Mouse (Mus musculus): ENCODE results near the gene Olfr1008.
"Not testable (repeated sequence)": the region's sequence is repeated elsewhere in the genome, so short reads cannot be mapped to it uniquely, and the experiment has no call there.

Olfr1008 gene

GRCm38 (mm10) chr2:85689131-85689530, at the start of gene Olfr1008:
TSS of gene Olfr1008 (plus strand) at chr2:85689431.
- DNase-seq (ENCODE audit: low spot score in 2 of 2) = no peak

DNA sequence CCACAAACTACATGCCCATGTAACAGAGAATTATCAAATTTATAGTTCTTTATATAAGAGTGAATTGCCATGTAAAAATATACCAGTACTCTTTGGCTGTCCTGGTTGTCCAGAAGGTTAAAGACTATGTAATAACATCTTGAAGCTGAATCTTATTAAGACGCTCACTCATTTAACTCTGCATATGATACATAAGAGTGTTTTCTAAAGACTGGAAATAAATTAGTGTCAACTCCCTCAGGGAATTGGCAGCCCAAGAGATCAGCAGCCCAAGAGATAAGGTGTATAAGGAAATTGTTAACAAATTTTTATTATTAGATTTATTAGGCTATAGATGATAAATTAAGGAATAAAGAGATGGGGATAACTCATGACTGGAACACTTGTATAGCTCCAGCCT, 38.6 kb upstream of the Olfr1008 start, which contains the start of gene Olfr1002:
Gene Olfr1002 (minus strand): TSS at position 101 of the 400 bp plus-strand sequence.
- no peak for DNase-seq (ENCODE audit: low spot score in 2 of 2)

DNA sequence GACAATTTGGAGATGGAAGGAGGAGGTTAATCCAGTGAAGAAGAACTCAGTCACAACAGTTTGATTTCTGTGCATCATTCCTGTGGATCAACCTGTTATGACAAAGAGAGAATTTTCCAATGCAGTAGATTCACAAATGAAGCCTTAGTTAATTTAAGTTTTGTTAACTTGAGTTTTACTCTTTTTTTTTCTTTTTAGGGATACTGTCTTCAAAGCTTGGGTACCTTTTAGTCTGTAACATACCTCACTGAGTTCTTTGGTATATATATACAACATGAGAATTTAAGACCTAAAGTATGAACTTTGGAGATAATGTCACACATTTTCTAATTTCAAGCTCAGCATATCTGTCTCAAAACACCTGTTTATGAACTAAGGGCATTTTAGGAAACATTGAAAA, 24.9 kb upstream of the Olfr1008 start, which contains the start of gene Olfr154:
Gene Olfr154 (minus strand): TSS at position 101 of the 400 bp plus-strand sequence.
- DNase-seq (ENCODE audit: low spot score in 2 of 2) = not testable (repeated sequence)

- DNase-seq (ENCODE audit: low spot score in 2 of 2) = no peak
These were observed 10.6 kb upstream of the Olfr1008 start, which contains the start of gene Olfr1006 for GRCm38 (mm10) chr2:85678667-85679066. TSS of gene Olfr1006 (minus strand) at chr2:85678767.

- not testable (repeated sequence) for DNase-seq (ENCODE audit: low spot score in 2 of 2)
These were observed 21.4 kb downstream of the Olfr1008 start for GRCm38 (mm10) chr2:85710680-85711079.

DNA sequence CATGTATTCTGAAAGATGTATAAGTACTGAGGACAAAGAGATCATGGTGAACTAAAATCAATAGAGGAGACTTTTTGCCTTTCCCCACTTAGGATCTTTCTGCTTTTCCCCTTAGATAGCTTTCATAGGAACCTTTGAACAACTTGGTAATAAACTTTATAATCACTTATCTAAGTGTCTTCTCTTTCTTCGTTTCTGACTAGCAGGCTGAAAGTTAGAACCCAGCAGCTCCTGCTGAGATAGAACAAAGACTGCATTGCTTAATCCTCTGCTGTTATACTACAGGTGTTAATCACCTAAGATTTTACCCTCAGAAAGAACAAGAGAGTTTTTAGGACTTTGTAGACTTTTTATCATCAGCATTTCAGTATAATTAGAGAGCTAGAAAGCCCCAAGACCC, 21.9 kb downstream of the Olfr1008 start:
- no peak for DNase-seq (ENCODE audit: low spot score in 2 of 2)

DNA sequence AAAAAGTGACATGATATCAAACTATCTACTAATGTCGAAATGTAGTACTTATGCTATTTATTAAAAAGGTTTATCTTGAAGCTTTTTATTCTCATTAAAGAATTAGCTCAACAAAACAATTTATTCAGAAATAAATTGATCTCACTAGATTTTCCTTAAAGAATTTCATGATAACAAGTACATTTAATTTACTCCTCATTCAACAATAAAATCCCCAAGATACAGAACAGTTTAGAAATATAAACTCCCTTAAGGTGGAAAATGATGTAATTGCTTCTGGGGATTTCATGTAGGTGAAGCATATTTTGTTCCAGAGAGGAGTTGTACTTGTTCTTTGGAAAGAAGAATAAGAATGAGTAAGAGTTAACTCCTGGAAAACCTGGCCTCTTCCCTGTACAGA, 25.9 kb downstream of the Olfr1008 start, which contains the start of gene Olfr1009:
Gene Olfr1009 (plus strand): TSS at position 301 of the 400 bp plus-strand sequence.
- no peak for DNase-seq (ENCODE audit: low spot score in 2 of 2)

DNA sequence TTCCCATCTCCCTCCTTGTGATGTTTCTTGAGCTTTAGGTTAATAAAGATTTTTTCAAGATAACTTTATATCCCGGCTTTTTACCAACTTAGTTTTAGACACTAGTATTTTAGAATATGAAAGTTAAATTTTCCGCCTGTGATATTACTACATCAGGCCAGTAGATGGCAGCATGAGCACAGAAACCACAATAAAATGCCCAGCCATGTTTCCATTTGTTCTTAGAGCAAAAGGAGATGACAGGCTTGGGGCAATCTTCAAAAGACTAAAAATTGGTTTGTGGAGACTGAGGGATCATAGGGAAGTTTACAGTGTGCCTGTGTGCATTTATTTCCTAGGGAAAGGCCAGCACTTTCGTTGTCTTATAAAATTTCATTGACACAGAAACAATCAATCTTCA, 36.6 kb downstream of the Olfr1008 start:
- DNase-seq (ENCODE audit: low spot score in 2 of 2) = peak; percentile 6 to 36
